Mouse (Mus musculus): Measurements from ENCODE around the gene Sys1.

Gene Sys1

GRCm38 (mm10) chr2:164523301-164523773 lies 66.6 kb downstream of the Sys1 start:
- in situ Hi-C loops (cut with MseI, MboI), result no loop called here

GRCm38 (mm10) chr2:164528557-164528956 lies 71.8 kb downstream of the Sys1 start:
- in situ Hi-C loops (cut with MseI, MboI), result no loop called here
